Mouse (Mus musculus) forebrain, embryonic 14.5 days (tissue): ENCODE data around the gene Iqgap3. TPM values are rescaled to one million over a fixed set of nuclear protein-coding genes. Genes with fewer than 3 reads are reported as not detected.

Experiments used
- ATAC-seq: fragments of 200-750 bp; cut with Nextera tagmentation; 2 replicates; pipeline ENCODE4 v1.8.0; 2017; ENCODE audit warnings: mild to moderate bottlenecking, moderate library complexity
- DNase-seq: peaks from one replicate; pipeline ENCODE4 v3.0.0-alpha.2; 2015; ENCODE audit warnings: low spot score
- H3K27ac ChIP-seq: fragments of 300-500 bp; sonication (generic); 2 replicates; pipeline ENCODE4 v1.5.1; 2014; ENCODE audit warnings: low read depth, mild to moderate bottlenecking, control low read depth, low read length, moderate library complexity
- H3K27me3 ChIP-seq: fragments of 300-500 bp; sonication (generic); replicated peaks from 2 replicates; pipeline ENCODE4 v1.6.1; 2014; ENCODE audit warnings: low read length, control low read depth, mixed read lengths; ENCODE audit not compliant: control insufficient read depth, insufficient read depth
- H3K36me3 ChIP-seq: fragments of 300-500 bp; sonication (generic); 2 replicates; pipeline ENCODE4 v1.6.1; 2014; ENCODE audit warnings: low read length, control low read depth; ENCODE audit not compliant: control insufficient read depth, insufficient read depth
- H3K4me1 ChIP-seq: fragments of 300-500 bp; sonication (generic); 2 replicates; pipeline ENCODE4 v1.6.1; 2014; ENCODE audit warnings: antibody characterized with exemption, low read length, control low read depth; ENCODE audit not compliant: control insufficient read depth, insufficient read depth
- H3K4me2 ChIP-seq: fragments of 300-500 bp; sonication (generic); 2 replicates; pipeline ENCODE4 v1.6.1; 2014; ENCODE audit warnings: mild to moderate bottlenecking, control low read depth, low read length
- H3K4me3 ChIP-seq: fragments of 300-500 bp; sonication (generic); 2 replicates; pipeline ENCODE4 v1.5.1; 2014; ENCODE audit warnings: low read depth, low read length, control low read depth
- H3K9ac ChIP-seq: fragments of 300-500 bp; sonication (generic); 2 replicates; pipeline ENCODE4 v1.6.1; 2014; ENCODE audit warnings: mild to moderate bottlenecking, low read length, control low read depth, moderate library complexity
- H3K9me3 ChIP-seq: fragments of 300-500 bp; sonication (generic); replicated peaks from 2 replicates; pipeline ENCODE4 v1.6.1; 2016; ENCODE audit warnings: low read length, control low read depth, mixed read lengths; ENCODE audit not compliant: control insufficient read depth
- WGBS: fragments of 180-500 bp; shearing (Covaris S2); extraction: QIAGEN DNeasy Blood & Tissue Kit; methylation state at CpG from one replicate; pipeline ENCODE4 v1.1.7; 2014; 5-methylcytosine and 5-hydroxymethylcytosine counted together
- polyA plus RNA-seq: library from polyadenylated mRNA; unstranded; fragments of >200 nt; fragmentation: Nextera tagmentation; extraction: Ambion mirVana; gene quantifications from 2 replicates; pipeline ENCODE4 v1.2.1, GENCODE M21; 2014

The Iqgap3 gene
- polyA plus RNA-seq, 1 experiment from 2014 or later, result 7.6 TPM

DNA sequence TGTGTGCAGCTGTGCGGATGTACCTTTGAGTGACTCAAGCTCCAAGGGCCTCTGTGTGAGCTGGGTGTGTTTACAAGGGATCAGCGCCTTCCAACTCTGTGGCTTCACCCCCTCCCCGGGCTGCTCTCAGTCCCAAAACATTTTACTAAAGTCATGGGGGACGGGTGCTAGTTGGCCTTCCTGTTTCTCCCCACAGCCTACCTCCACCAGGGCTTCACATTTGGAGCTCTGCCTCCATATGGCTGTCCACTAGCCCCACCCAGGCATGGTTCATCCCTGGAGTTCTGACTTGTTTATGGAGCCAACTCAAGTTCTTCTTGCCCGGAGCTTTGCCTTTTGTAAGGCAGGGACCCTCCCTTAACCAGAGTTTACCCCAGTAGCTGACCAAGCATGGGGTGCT lies 88.6 kb downstream of the Iqgap3 start:
- DNase-seq, result no peak
- Histone ChIP-seq H3K9ac (no peak overlapping the region), H3K36me3 (peaks cover 72% of the 10 kb centered on the region), H3K27ac (no peak overlapping the region), H3K4me2 (no peak overlapping the region), H3K27me3 (no peaks in the 10 kb centered on the region), H3K4me1 (no peaks in the 10 kb centered on the region), H3K4me3 (no peak overlapping the region), H3K9me3 (no peaks in the 10 kb centered on the region)
- no peak for ATAC-seq
- 95% methylated on average over 5 of the region's 5 CpGs for WGBS

Other genes with a start within 250 kb of the Iqgap3 start
- gene Sh2d2a, start 235.2 kb upstream of the Iqgap3 start, polyA plus RNA-seq, result not detected in 2 replicates
- 16.1 and 18.5 TPM in 2 replicates for gene Prcc, start 196.4 kb upstream of the Iqgap3 start, polyA plus RNA-seq
- 99.1 and 137 TPM in 2 replicates for gene Hdgf, start 175.7 kb upstream of the Iqgap3 start, polyA plus RNA-seq
- gene Mrpl24, start 162.5 kb upstream of the Iqgap3 start, polyA plus RNA-seq, result 69.5 and 71.2 TPM in 2 replicates
- 17.9 and 20.0 TPM in 2 replicates for gene Isg20l2, start 151.7 kb upstream of the Iqgap3 start, polyA plus RNA-seq
- gene Rrnad1, start 151.3 kb upstream of the Iqgap3 start, polyA plus RNA-seq, result 15.6 and 20.2 TPM in 2 replicates
- 32.8 and 35.9 TPM in 2 replicates for gene Crabp2, start 133.3 kb upstream of the Iqgap3 start, polyA plus RNA-seq
- gene Nes, start 110.9 kb upstream of the Iqgap3 start, polyA plus RNA-seq, result 23.1 and 27.8 TPM in 2 replicates
- gene Bcan, start 81.7 kb upstream of the Iqgap3 start, polyA plus RNA-seq, result 13.5 and 21.9 TPM in 2 replicates
- 0.52 TPM in 1 of 2 replicates, not detected in the other for gene Hapln2, start 54.4 kb upstream of the Iqgap3 start, polyA plus RNA-seq
- 22.9 and 25.2 TPM in 2 replicates for gene Gpatch4, start 38.9 kb upstream of the Iqgap3 start, polyA plus RNA-seq
- 171 and 192 TPM in 2 replicates for gene Naxe, start 23.5 kb upstream of the Iqgap3 start, polyA plus RNA-seq
- not detected in 2 replicates for gene Ttc24, start 3.7 kb upstream of the Iqgap3 start, polyA plus RNA-seq
- gene Mef2d, start 60.4 kb downstream of the Iqgap3 start, polyA plus RNA-seq, result 17.3 and 20.4 TPM in 2 replicates
- 0.25 TPM in 1 of 2 replicates, not detected in the other for gene Rhbg, start 172.7 kb downstream of the Iqgap3 start, polyA plus RNA-seq
- gene Gm38392, start 205.2 kb downstream of the Iqgap3 start, polyA plus RNA-seq, result 0.18 and 0.22 TPM in 2 replicates
- gene Tsacc, start 215.0 kb downstream of the Iqgap3 start, polyA plus RNA-seq, result 7.4 and 9.1 TPM in 2 replicates
- gene Cct3, start 215.1 kb downstream of the Iqgap3 start, polyA plus RNA-seq, result 578 and 616 TPM in 2 replicates
- 57.5 and 63.4 TPM in 2 replicates for gene Glmp, start 243.1 kb downstream of the Iqgap3 start, polyA plus RNA-seq